Comparison of ENCODE assay signal across 8 mouse cellular contexts in genomic region chr7:3411160-3411941, GRCm38 (mm10). TPM values are rescaled to one million over a fixed set of nuclear protein-coding genes. Genes with fewer than 3 reads are reported as not detected.
A peak's percentile ranks its signal among the peaks of the same experiment; 100 is the strongest.
DNase-seq lines count a peak whose midpoint lies in the region; ATAC-seq and TF ChIP-seq lines count a peak whose summit lies in the region.

No protein-coding gene starts in this region.

- H3K9ac ChIP-seq in forebrain, embryonic 13.5 days = peak overlapping the region; percentile 63
- no peak overlapping the region for H3K9ac ChIP-seq in kidney, postnatal 0 days (ENCODE audit: low read depth, low read length)
- no peak overlapping the region for H3K9ac ChIP-seq in stomach, embryonic 15.5 days

- no peaks in the 10 kb centered on the region for H3K9me3 ChIP-seq in forebrain, embryonic 13.5 days (replicated peaks)
- no peaks in the 10 kb centered on the region for H3K9me3 ChIP-seq in kidney, postnatal 0 days (replicated peaks; ENCODE audit: low read length)
- H3K9me3 ChIP-seq in stomach, embryonic 15.5 days = no peaks in the 10 kb centered on the region

- peaks cover 25% of the 10 kb centered on the region for H3K4me1 ChIP-seq in forebrain, embryonic 13.5 days
- 0 out of 2 replicates have a peak, but pooled peaks cover 6% of the 10 kb centered on the region for H3K4me1 ChIP-seq in kidney, postnatal 0 days (replicated peaks; ENCODE audit: insufficient read depth, low read length)
- peaks cover 12% of the 10 kb centered on the region; the same call in 1 of the 2 replicates for H3K4me1 ChIP-seq in stomach, embryonic 15.5 days

- under 1% methylated on average over 33 of the region's 33 CpGs for WGBS in forebrain, embryonic 13.5 days
- WGBS in kidney, postnatal 0 days = under 1% methylated on average over 33 of the region's 33 CpGs
- WGBS in stomach, embryonic 15.5 days = under 1% methylated on average over 33 of the region's 33 CpGs

- H3K27ac ChIP-seq in forebrain, embryonic 13.5 days = no peak overlapping the region
- no peak overlapping the region for H3K27ac ChIP-seq in kidney, postnatal 0 days
- H3K27ac ChIP-seq in stomach, embryonic 15.5 days = no peak overlapping the region

- H3K4me3 ChIP-seq in forebrain, embryonic 13.5 days = peak overlapping the region; percentile 44
- peak overlapping the region; percentile 26 for H3K4me3 ChIP-seq in kidney, postnatal 0 days (replicated peaks; ENCODE audit: low read depth, low read length)
- H3K4me3 ChIP-seq in stomach, embryonic 15.5 days (replicated peaks) = peak overlapping the region; percentile 39

- peaks cover 31% of the 10 kb centered on the region for H3K27me3 ChIP-seq in forebrain, embryonic 13.5 days
- H3K27me3 ChIP-seq in kidney, postnatal 0 days (ENCODE audit: insufficient read depth, low read length) = peaks cover 50% of the 10 kb centered on the region
- H3K27me3 ChIP-seq in stomach, embryonic 15.5 days (replicated peaks) = peaks cover 50% of the 10 kb centered on the region

- peak; percentile 91 for ATAC-seq in cerebellum, adult (ENCODE audit: insufficient number of reproducible peaks, low FRiP score, low TSS enrichment)
- ATAC-seq in forebrain, embryonic 13.5 days = peak; percentile 93
- ATAC-seq in kidney, postnatal 0 days (replicated peaks; ENCODE audit: low FRiP score, low read depth) = peak; percentile 80
- ATAC-seq in megakaryocyte-erythroid progenitor cell, adult 5-6 weeks (replicated peaks; ENCODE audit: low FRiP score, low TSS enrichment, poor library complexity, severe bottlenecking) = peak; percentile 75
- peak; percentile 82 for ATAC-seq in stomach, embryonic 15.5 days (ENCODE audit: insufficient read depth, low FRiP score, low read depth)

- H3K36me3 ChIP-seq in forebrain, embryonic 13.5 days (ENCODE audit: poor library complexity, severe bottlenecking) = no peaks in the 10 kb centered on the region
- H3K36me3 ChIP-seq in kidney, postnatal 0 days (ENCODE audit: insufficient read depth, low read length) = no peaks in the 10 kb centered on the region
- no peaks in the 10 kb centered on the region for H3K36me3 ChIP-seq in stomach, embryonic 15.5 days

- peak; percentile 72 for DNase-seq in right cerebral cortex, adult 18-20 months
- DNase-seq in right cerebral cortex, postnatal 25 days = no peak
- DNase-seq in kidney, postnatal 0 days (ENCODE audit: low spot score) = peak; percentile 83
- DNase-seq in thymus, postnatal 36 days = no peak

- TF ChIP-seq CTCF in kidney, postnatal 0 days (IDR thresholded peaks at IDR 0.05; ENCODE audit: low read depth) = no peak

- H3K4me2 ChIP-seq in forebrain, embryonic 13.5 days = peak overlapping the region; percentile 86
- peak overlapping the region; percentile 53 for H3K4me2 ChIP-seq in kidney, postnatal 0 days (ENCODE audit: low read length)
- H3K4me2 ChIP-seq in stomach, embryonic 15.5 days = peak overlapping the region; percentile 71

RNA-seq across cellular contexts. Expression of gene Cacng6, which starts 12.6 kb away (rescaled TPM):
- not detected in 2 replicates for polyA plus RNA-seq in forebrain, embryonic 13.5 days (2015; fragmentation: Nextera tagmentation; extraction: Ambion mirVana)
- 0.11 TPM in 1 of 2 replicates, not detected in the other for polyA plus RNA-seq in kidney, postnatal 0 days (2015; fragmentation: Nextera tagmentation; extraction: Ambion mirVana)
- total RNA-seq in megakaryocyte-erythroid progenitor cell, adult 5-6 weeks (2014; fragmentation: Nextera tagmentation) = not detected in 2 replicates
- total RNA-seq in megakaryocyte-erythroid progenitor cell, adult 5-6 weeks (2017) = not detected in 2 replicates
- 0.36 and 0.43 TPM in 2 replicates for polyA plus RNA-seq in stomach, embryonic 15.5 days (2015; fragmentation: Nextera tagmentation; extraction: Ambion mirVana)

RNA-seq across cellular contexts. Expression of gene Cacng8, which starts 20.9 kb away (rescaled TPM):
- polyA plus RNA-seq in forebrain, embryonic 13.5 days (2015; fragmentation: Nextera tagmentation; extraction: Ambion mirVana) = 10.0 and 12.6 TPM in 2 replicates
- 0.67 and 1.1 TPM in 2 replicates for polyA plus RNA-seq in kidney, postnatal 0 days (2015; fragmentation: Nextera tagmentation; extraction: Ambion mirVana)
- total RNA-seq in megakaryocyte-erythroid progenitor cell, adult 5-6 weeks (2014; fragmentation: Nextera tagmentation) = not detected in 2 replicates
- not detected in 2 replicates for total RNA-seq in megakaryocyte-erythroid progenitor cell, adult 5-6 weeks (2017)
- 1.5 and 1.9 TPM in 2 replicates for polyA plus RNA-seq in stomach, embryonic 15.5 days (2015; fragmentation: Nextera tagmentation; extraction: Ambion mirVana)

Comparison
In these comparisons a context has a peak if more than half of its experiments do, and no peak if none do; other contexts are left out.
1. DNase-seq: peak in right cerebral cortex, adult 18-20 months (single experiment) and kidney, postnatal 0 days (single experiment); none in right cerebral cortex, postnatal 25 days (single experiment) and thymus, postnatal 36 days (0 of 2).
2. Peak in every context shown above with its lines, with median percentiles within 50 percentile points of each other: ATAC-seq, H3K4me2 ChIP-seq and H3K4me3 ChIP-seq.